Mouse (Mus musculus) adrenal gland, postnatal 14 days (tissue): ENCODE results near the gene Helz. TPM values are rescaled to one million over a fixed set of nuclear protein-coding genes. Genes with fewer than 3 reads are reported as not detected.

Source experiments
- DNase-seq: peaks from one replicate; pipeline ENCODE4 v3.0.0; 2021; ENCODE audit warnings: mixed read lengths
- microRNA-seq, 2 experiments: library from miRNA; unstranded; fragments of <30 nt; microRNA quantifications; one replicate each; pipeline ENCODE4 v1.2.0; 2021
- total RNA-seq: library from RNA; stranded (reverse); gene quantifications from 2 replicates; pipeline ENCODE4 v1.2.3, GENCODE M21; 2021

Helz gene
- total RNA-seq, 1 experiment from 2014 or later, result 30.3 TPM

GRCm38 (mm10) chr11:107728073-107728863 is 180.5 kb downstream of the Helz start:
- peak; percentile 37 for DNase-seq

GRCm38 (mm10) chr11:107729141-107729540 is 181.4 kb downstream of the Helz start:
- peak; percentile 71 for DNase-seq

- peak; percentile 37 for DNase-seq
Measured at GRCm38 (mm10) chr11:107730940-107731339, 183.2 kb downstream of the Helz start.

- peak; percentile 55 for DNase-seq
Measured at GRCm38 (mm10) chr11:107731498-107731897, 183.8 kb downstream of the Helz start.

- peak; percentile 61 for DNase-seq
Measured at GRCm38 (mm10) chr11:107734133-107734532, 186.4 kb downstream of the Helz start.

GRCm38 (mm10) chr11:107737886-107738285 is 190.2 kb downstream of the Helz start:
- DNase-seq, result peak; percentile 53

- DNase-seq, result no peak
Measured at GRCm38 (mm10) chr11:107738418-107739099, 190.8 kb downstream of the Helz start.

- DNase-seq, result no peak
Measured at GRCm38 (mm10) chr11:107743100-107743499, 195.4 kb downstream of the Helz start.

Small RNA genes lying within 50 kb of the gene (microRNA-seq; reads per million reads assigned to microRNA genes)
- 0 to 0.38 reads per million in 2 experiments for gene Mir6932

Other genes starting within 250 kb of the Helz start
- gene Pitpnc1, start 77.2 kb upstream of the Helz start, total RNA-seq, result 25.8 and 34.1 TPM in 2 replicates
- 87.1 and 95.0 TPM in 2 replicates for gene Psmd12, start 68.4 kb upstream of the Helz start, total RNA-seq
- gene Cacng1, start 168.6 kb downstream of the Helz start, total RNA-seq, result 0.26 TPM in 1 of 2 replicates, not detected in the other
- 2.2 and 2.7 TPM in 2 replicates for gene Cacng4, start 246.6 kb downstream of the Helz start, total RNA-seq